Mouse (Mus musculus) heart, embryonic 11.5 days (tissue): Measurements from ENCODE around the gene Myrip. TPM values are rescaled to one million over a fixed set of nuclear protein-coding genes. Genes with fewer than 3 reads are reported as not detected.

Source experiments
- ATAC-seq: fragments of 200-750 bp; cut with Nextera tagmentation; replicated peaks from 2 replicates; pipeline ENCODE4 v1.8.0; 2017; ENCODE audit warnings: moderate library complexity; ENCODE audit not compliant: insufficient number of reproducible peaks, low FRiP score, low TSS enrichment
- H3K27ac ChIP-seq: fragments of 300-500 bp; sonication (generic); 2 replicates; pipeline ENCODE4 v1.5.1; 2014; ENCODE audit warnings: mild to moderate bottlenecking, low read depth, low read length
- H3K27me3 ChIP-seq: fragments of 300-500 bp; sonication (generic); 2 replicates; pipeline ENCODE4 v1.6.1; 2014; ENCODE audit warnings: mild to moderate bottlenecking, low read length, mixed read lengths; ENCODE audit not compliant: control insufficient read depth, insufficient read depth
- H3K36me3 ChIP-seq: fragments of 300-500 bp; sonication (generic); 2 replicates; pipeline ENCODE4 v1.6.1; 2014; ENCODE audit warnings: mild to moderate bottlenecking, low read length, moderate library complexity, mixed read lengths; ENCODE audit not compliant: control insufficient read depth, insufficient read depth
- H3K4me1 ChIP-seq: fragments of 300-500 bp; sonication (generic); 2 replicates; pipeline ENCODE4 v1.6.1; 2014; ENCODE audit warnings: low read length; ENCODE audit not compliant: control insufficient read depth, insufficient read depth
- H3K4me2 ChIP-seq: fragments of 300-500 bp; sonication (generic); 2 replicates; pipeline ENCODE4 v1.6.1; 2014; ENCODE audit warnings: mild to moderate bottlenecking, moderate library complexity
- H3K4me3 ChIP-seq: fragments of 300-500 bp; sonication (generic); 2 replicates; pipeline ENCODE4 v1.5.1; 2014; ENCODE audit warnings: low read depth, low read length
- H3K9ac ChIP-seq: fragments of 300-500 bp; sonication (generic); 2 replicates; pipeline ENCODE4 v1.6.1; 2014; ENCODE audit warnings: mild to moderate bottlenecking, low read depth, low read length, moderate library complexity
- H3K9me3 ChIP-seq: fragments of 300-500 bp; sonication (generic); replicated peaks from 2 replicates; pipeline ENCODE4 v1.6.1; 2016; ENCODE audit warnings: low read length; ENCODE audit not compliant: control insufficient read depth
- WGBS: fragments of 180-500 bp; shearing (Covaris S2); extraction: QIAGEN DNeasy Blood & Tissue Kit; methylation state at CpG from one replicate; pipeline ENCODE4 v1.1.7; 2014; ENCODE audit not compliant: insufficient replicate concordance; 5-methylcytosine and 5-hydroxymethylcytosine counted together
- polyA plus RNA-seq: library from polyadenylated mRNA; unstranded; fragments of >200 nt; fragmentation: Nextera tagmentation; extraction: Ambion mirVana; gene quantifications from 2 replicates; pipeline ENCODE4 v1.2.1, GENCODE M21; 2014

The Myrip gene
- polyA plus RNA-seq, 1 experiment from 2014 or later, result 0.11 TPM

DNA sequence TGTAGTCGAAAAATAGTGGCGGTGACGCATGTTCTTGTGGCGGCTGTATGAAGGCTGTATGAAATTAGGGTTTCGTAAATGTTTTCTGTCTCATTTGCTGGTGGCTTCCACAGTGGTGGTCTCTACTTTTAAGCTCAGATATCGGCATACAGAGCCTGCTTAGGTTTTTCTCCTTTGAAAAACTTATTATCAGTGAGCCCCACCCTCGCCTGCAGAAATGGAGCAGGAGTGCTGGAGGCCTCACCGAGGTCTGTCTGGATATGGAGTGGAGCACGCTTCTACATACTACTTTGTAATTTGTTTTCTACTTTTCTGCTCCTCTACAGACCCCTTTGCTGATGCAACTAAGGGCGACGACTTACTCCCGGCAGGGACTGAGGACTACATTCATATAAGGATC is 192.5 kb downstream of the Myrip start:
- no peak for ATAC-seq
- no peaks in the 10 kb centered on the region; the same call in 1 of the 2 replicates for H3K4me1 ChIP-seq
- no peak overlapping the region for H3K27ac ChIP-seq
- peak overlapping the region; percentile 99 for H3K9ac ChIP-seq
- WGBS, result 73% methylated on average over 12 of the region's 12 CpGs
- H3K36me3 ChIP-seq, result peaks cover 17% of the 10 kb centered on the region
- peak overlapping the region; percentile 81 for H3K4me2 ChIP-seq
- no peaks in the 10 kb centered on the region for H3K9me3 ChIP-seq
- H3K27me3 ChIP-seq, result no peaks in the 10 kb centered on the region
- peak overlapping the region; percentile 100 for H3K4me3 ChIP-seq

DNA sequence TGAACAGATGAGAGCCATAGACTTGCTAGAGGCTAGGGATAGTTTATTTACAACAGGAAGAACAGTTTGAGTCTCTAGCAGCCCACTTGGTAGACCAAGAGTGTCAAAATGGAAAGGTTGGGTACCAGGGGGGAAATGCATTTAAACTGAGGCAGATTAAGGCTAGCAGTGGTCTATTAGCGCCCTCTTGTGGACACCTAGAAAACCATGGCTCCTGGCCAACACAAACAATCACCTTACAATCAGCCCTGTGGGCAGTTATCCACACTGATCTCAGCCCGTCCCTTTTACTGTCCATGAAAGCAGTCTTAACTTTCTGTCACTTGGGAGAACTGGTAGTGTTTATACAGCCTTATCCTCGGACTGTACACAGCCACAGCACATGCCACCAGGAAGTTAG is 195.4 kb downstream of the Myrip start:
- no peak overlapping the region for H3K4me3 ChIP-seq
- peaks cover 17% of the 10 kb centered on the region for H3K36me3 ChIP-seq
- no peak overlapping the region for H3K27ac ChIP-seq
- no peak overlapping the region for H3K9ac ChIP-seq
- ATAC-seq, result no peak
- H3K27me3 ChIP-seq, result no peaks in the 10 kb centered on the region
- H3K4me1 ChIP-seq, result no peaks in the 10 kb centered on the region; the same call in 1 of the 2 replicates
- WGBS, result 8% methylated on average over 3 of the region's 3 CpGs
- no peak overlapping the region for H3K4me2 ChIP-seq
- no peaks in the 10 kb centered on the region for H3K9me3 ChIP-seq

DNA sequence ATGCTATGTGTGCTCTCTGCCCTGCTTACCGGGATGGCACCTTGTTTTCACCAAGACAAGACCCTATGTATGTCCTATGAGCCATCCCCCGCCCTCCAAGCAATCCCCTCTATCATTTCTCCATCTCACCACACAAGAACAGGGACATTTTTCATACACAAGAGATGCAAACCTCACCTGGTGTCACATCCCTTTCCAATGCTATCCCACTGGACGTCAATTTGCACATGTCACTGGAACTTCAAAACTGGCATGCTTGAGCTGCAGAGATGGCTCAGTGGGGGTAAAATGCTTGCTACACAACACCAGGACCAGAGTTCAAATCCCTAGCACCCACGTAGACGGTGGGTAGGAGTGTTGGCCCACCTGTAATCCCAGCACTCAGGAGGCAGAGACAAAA is 196.7 kb downstream of the Myrip start:
- H3K27me3 ChIP-seq, result no peaks in the 10 kb centered on the region
- H3K4me1 ChIP-seq, result no peaks in the 10 kb centered on the region; the same call in 1 of the 2 replicates
- H3K27ac ChIP-seq, result no peak overlapping the region
- WGBS, result 86% methylated on average over 5 of the region's 5 CpGs
- no peak overlapping the region for H3K4me3 ChIP-seq
- ATAC-seq, result no peak
- peaks cover 17% of the 10 kb centered on the region for H3K36me3 ChIP-seq
- no peak overlapping the region for H3K9ac ChIP-seq
- no peak overlapping the region for H3K4me2 ChIP-seq
- H3K9me3 ChIP-seq, result no peaks in the 10 kb centered on the region

DNA sequence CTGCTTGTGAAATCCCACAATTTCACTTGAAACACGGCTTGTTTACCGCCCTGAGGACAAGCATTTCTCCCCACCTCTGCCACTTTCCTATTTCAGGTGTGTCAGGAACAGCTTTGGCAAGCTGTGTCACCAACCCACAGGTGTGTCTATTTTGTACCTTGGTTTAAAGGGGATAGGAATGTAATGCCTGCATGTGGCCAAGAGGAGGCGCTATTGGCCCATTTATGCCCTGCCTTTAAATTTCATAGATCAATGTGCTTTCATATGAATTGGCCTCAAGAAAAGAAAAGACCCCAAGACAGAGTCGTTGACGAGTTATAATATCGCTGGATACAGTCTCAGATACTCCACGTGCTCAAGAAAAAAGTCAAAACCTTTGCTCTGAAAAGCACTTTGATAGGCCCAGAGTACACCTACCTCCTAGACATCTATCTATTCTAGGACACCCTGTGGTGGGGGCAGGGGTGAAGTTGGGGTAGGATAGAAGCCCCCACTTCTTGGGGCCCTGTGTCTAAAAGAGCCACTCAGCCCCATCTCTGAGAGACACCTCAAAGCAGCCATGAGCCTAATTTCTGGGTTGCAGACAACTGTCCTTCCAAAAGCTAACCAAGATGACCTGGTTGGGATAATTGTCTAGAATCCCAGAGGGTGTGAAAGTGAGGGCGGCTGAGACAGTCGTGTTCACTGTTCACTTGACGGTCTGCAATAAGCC is 200.0 kb downstream of the Myrip start:
- 31% methylated on average over 10 of the region's 10 CpGs for WGBS
- H3K27ac ChIP-seq, result no peak overlapping the region

DNA sequence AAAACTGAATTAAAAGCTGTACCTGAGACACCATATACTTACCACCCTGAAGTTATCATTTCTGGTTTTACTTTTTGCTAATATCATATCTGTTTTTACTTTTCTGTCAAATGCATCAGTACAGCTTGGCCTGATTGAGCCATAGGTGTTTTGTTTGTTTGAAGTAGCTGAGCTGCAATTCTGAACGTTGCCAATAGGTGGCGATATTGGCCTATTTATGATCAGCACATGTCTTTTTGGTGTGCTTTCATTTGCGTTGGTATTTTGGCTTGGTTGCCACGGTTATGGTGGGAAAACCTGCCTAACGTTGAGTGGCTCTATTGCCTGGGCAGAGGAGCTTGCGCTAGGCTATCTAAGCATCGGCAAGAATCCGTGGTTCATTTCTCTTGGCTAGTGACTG is 200.7 kb downstream of the Myrip start:
- Histone ChIP-seq H3K36me3 (no peaks in the 10 kb centered on the region), H3K9ac (no peak overlapping the region), H3K4me3 (no peak overlapping the region), H3K4me1 (no peaks in the 10 kb centered on the region), H3K27ac (no peak overlapping the region), H3K4me2 (0 out of 2 replicates have a peak overlapping the region, but pooled peaks have one; percentile 31), H3K9me3 (peaks cover 4% of the 10 kb centered on the region; the same call in 1 of the 2 replicates), H3K27me3 (no peaks in the 10 kb centered on the region)
- 13% methylated on average over 8 of the region's 8 CpGs for WGBS
- ATAC-seq, result no peak

More for the DNA sequence above, 200.0 kb downstream of the Myrip start:
- Histone ChIP-seq H3K36me3 (0 out of 2 replicates have a peak, but pooled peaks cover under 1% of the 10 kb centered on the region), H3K4me3 (no peak overlapping the region), H3K27me3 (no peaks in the 10 kb centered on the region), H3K9me3 (no peaks in the 10 kb centered on the region), H3K4me2 (no peak overlapping the region), H3K4me1 (no peaks in the 10 kb centered on the region), H3K9ac (no peak overlapping the region)
- ATAC-seq, result no peak

DNA sequence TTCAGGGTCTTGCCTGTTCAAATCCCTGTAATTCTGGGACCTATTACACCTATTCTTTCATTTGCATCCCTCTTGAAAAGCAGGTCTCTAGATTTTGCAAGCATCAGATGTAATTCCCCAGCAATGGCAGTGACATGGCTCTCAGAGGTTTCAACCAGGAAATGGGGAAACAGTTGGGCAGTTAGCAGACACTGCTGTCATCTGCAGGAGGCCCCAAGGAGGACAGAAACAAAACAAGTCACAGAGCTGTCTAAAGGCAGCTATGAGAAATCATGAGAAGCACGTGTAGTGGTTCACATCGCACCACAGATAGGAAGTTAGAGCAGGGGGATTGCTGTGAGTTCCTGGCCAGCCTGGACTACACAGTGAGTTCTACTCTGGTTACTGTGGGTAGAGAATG is 203.1 kb downstream of the Myrip start:
- Histone ChIP-seq H3K9ac (no peak overlapping the region), H3K4me3 (no peak overlapping the region), H3K4me1 (no peaks in the 10 kb centered on the region), H3K27ac (no peak overlapping the region), H3K4me2 (no peak overlapping the region), H3K27me3 (no peaks in the 10 kb centered on the region), H3K36me3 (no peaks in the 10 kb centered on the region), H3K9me3 (peaks cover 4% of the 10 kb centered on the region; the same call in 1 of the 2 replicates)
- 76% methylated on average over 2 of the region's 2 CpGs for WGBS
- ATAC-seq, result no peak

DNA sequence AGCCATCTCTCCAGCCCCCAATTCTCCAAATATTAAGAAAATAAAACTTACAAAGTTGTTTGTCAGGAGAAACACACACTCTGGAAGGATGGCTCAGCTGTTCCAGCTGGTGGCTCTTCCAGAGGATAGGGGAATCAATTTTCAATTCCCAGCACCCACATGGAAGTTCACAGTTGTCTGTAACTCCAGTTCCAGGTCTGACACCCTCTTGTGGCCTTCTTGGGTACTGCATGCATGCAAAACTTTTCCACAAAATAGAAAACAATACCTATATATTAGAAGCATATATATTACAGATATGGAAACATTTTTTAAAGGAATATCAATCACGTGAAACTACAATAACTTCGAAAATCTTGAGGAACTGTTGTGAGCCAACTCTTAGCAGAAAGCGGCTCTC is 210.5 kb downstream of the Myrip start:
- H3K4me3 ChIP-seq, result no peak overlapping the region
- ATAC-seq, result no peak
- H3K27me3 ChIP-seq, result no peaks in the 10 kb centered on the region; the same call in 1 of the 2 replicates
- peaks cover 2% of the 10 kb centered on the region; the same call in 1 of the 2 replicates for H3K9me3 ChIP-seq
- no peak overlapping the region for H3K27ac ChIP-seq
- no peaks in the 10 kb centered on the region for H3K4me1 ChIP-seq
- H3K9ac ChIP-seq, result no peak overlapping the region
- 73% methylated on average over 3 of the region's 3 CpGs for WGBS
- no peaks in the 10 kb centered on the region for H3K36me3 ChIP-seq
- H3K4me2 ChIP-seq, result no peak overlapping the region

DNA sequence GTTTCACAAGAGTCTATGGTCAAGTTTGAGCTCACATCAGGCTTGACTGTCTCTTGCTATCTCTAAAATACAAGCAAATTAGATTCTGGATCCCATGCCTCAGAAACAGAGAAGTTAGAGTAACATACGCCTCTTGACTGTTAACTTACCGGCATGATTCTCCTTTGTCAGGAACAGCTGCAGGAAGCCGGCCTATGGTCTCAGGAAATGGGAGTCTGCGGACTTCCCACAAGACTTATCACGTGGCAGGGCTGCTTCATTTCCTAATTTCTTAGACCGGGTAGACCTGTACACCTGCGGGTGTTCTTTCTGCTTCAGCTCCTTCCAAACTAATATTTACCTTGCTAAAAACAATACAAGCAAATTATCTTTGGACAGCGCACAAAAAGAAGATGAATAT is 215.4 kb downstream of the Myrip start:
- H3K4me3 ChIP-seq, result no peak overlapping the region
- H3K36me3 ChIP-seq, result no peaks in the 10 kb centered on the region
- no peak overlapping the region for H3K9ac ChIP-seq
- no peak for ATAC-seq
- H3K9me3 ChIP-seq, result no peaks in the 10 kb centered on the region
- H3K4me2 ChIP-seq, result no peak overlapping the region
- no peak overlapping the region for H3K27ac ChIP-seq
- WGBS, result 67% methylated on average over 8 of the region's 8 CpGs
- no peaks in the 10 kb centered on the region for H3K27me3 ChIP-seq
- no peaks in the 10 kb centered on the region for H3K4me1 ChIP-seq

DNA sequence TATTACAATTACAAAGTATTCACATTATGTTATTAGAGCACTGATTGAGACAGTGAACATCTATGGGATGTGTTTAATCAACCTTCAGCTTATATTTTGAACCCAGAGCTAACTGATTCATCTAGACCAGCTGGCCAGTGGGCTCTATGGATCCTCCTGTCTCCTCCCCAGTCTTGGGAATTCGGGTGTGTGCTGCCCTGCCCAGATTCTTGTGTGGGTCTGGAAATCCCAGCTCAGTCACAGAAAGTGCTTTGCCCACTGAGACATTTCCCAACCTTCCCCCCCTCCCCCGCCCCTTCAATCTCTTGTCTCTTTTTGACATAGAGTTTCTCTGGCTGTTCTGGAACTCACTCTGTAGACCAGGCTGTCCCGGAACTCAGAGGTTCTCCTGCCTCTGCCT is 217.6 kb downstream of the Myrip start:
- H3K36me3 ChIP-seq, result no peaks in the 10 kb centered on the region
- H3K27ac ChIP-seq, result no peak overlapping the region
- WGBS, result 67% methylated on average over 3 of the region's 3 CpGs
- no peak overlapping the region for H3K4me2 ChIP-seq
- H3K27me3 ChIP-seq, result no peaks in the 10 kb centered on the region
- no peaks in the 10 kb centered on the region for H3K9me3 ChIP-seq
- H3K4me1 ChIP-seq, result no peaks in the 10 kb centered on the region
- no peak overlapping the region for H3K9ac ChIP-seq
- no peak for ATAC-seq
- no peak overlapping the region for H3K4me3 ChIP-seq
